Mouse (Mus musculus) MEL (cell line): Measurements from ENCODE around the gene B3gntl1. TPM values are rescaled to one million over a fixed set of nuclear protein-coding genes. Genes with fewer than 3 reads are reported as not detected.

ENCODE experiments used
- DNase-seq: peaks from one replicate; pipeline ENCODE4 v3.0.0; 2011; ENCODE audit warnings: low read depth, low spot score
- H3K27ac ChIP-seq: 2 replicates; pipeline ENCODE4 v1.5.1; 2012; ENCODE audit warnings: low read depth, mild to moderate bottlenecking, control low read depth, low read length, moderate library complexity; ENCODE audit not compliant: control insufficient read depth
- H3K27me3 ChIP-seq, 2 experiments: fragments of 150-350 bp in 1 of 2; sonication (generic) in 1 of 2; 2 replicates each; pipeline ENCODE4 v1.6.1; 2012; ENCODE audit warnings: low read length in 2 of 2, mild to moderate bottlenecking in 2 of 2, improper control_type of control experiment in 1 of 2, moderate library complexity in 1 of 2; ENCODE audit not compliant: insufficient read depth in 2 of 2, control insufficient read depth in 1 of 2
- H3K36me3 ChIP-seq, 2 experiments: 2 replicates each; pipeline ENCODE4 v1.6.1; 2012 to 2014; ENCODE audit warnings: low read length in 2 of 2, improper control_type of control experiment in 1 of 2, inconsistent platforms in 1 of 2, mild to moderate bottlenecking in 1 of 2; ENCODE audit not compliant: insufficient read depth in 2 of 2, control insufficient read depth in 1 of 2
- H3K4me1 ChIP-seq, 2 experiments: fragments of 150-350 bp in 1 of 2; sonication (generic) in 1 of 2; 2 replicates each; pipeline ENCODE4 v1.6.1; 2012; ENCODE audit warnings: low read length in 2 of 2, improper control_type of control experiment in 1 of 2, mild to moderate bottlenecking in 1 of 2; ENCODE audit not compliant: insufficient read depth in 2 of 2, control insufficient read depth in 1 of 2
- H3K4me3 ChIP-seq, 2 experiments: fragments of 150-350 bp in 1 of 2; sonication (generic) in 1 of 2; 2 replicates each; pipeline ENCODE4 v1.5.1; 2012; ENCODE audit warnings: low read depth in 2 of 2, low read length in 2 of 2, mild to moderate bottlenecking in 2 of 2, moderate library complexity in 2 of 2, control low read depth in 1 of 2, improper control_type of control experiment in 1 of 2; ENCODE audit not compliant: control insufficient read depth in 1 of 2, insufficient read depth in 1 of 2
- H3K79me2 ChIP-seq: 2 replicates; pipeline ENCODE4 v1.6.1; 2012; ENCODE audit warnings: mild to moderate bottlenecking, low read length, moderate library complexity; ENCODE audit not compliant: control insufficient read depth, poor library complexity, insufficient read depth
- H3K9ac ChIP-seq: 2 replicates; pipeline ENCODE4 v1.6.1; 2012; ENCODE audit warnings: low read depth, mild to moderate bottlenecking, control low read depth, low read length, moderate library complexity; ENCODE audit not compliant: control insufficient read depth, poor library complexity, severe bottlenecking
- H3K9me3 ChIP-seq: fragments of 150-350 bp; sonication (generic); replicated peaks from 2 replicates; pipeline ENCODE4 v1.6.1; 2012; ENCODE audit warnings: mild to moderate bottlenecking, low read length, improper control_type of control experiment, moderate library complexity; ENCODE audit not compliant: insufficient read depth
- CHD1 ChIP-seq: IDR thresholded peaks from 2 replicates; pipeline ENCODE4 v1.6.1; 2012; ENCODE audit warnings: low read depth, mild to moderate bottlenecking, inconsistent platforms, low read length, improper control_type of control experiment
- CHD2 ChIP-seq: IDR thresholded peaks from 2 replicates; pipeline ENCODE4 v1.6.1; 2011; ENCODE audit warnings: low read length, improper control_type of control experiment
- CTCF ChIP-seq, 3 experiments: IDR thresholded peaks in 2 of 3; conservative IDR thresholded peaks in 1 of 3; 2 replicates each; pipeline ENCODE4 v1.5.1; 2011 to 2012; ENCODE audit warnings: low read length in 3 of 3, low read depth in 2 of 3, mild to moderate bottlenecking in 2 of 3, improper control_type of control experiment in 1 of 3, inconsistent platforms in 1 of 3, mixed read lengths in 1 of 3, moderate library complexity in 1 of 3; ENCODE audit not compliant: control insufficient read depth in 1 of 3, insufficient read depth in 1 of 3, poor library complexity in 1 of 3, severe bottlenecking in 1 of 3
- E2F4 ChIP-seq: IDR thresholded peaks from 2 replicates; pipeline ENCODE4 v1.6.1; 2011; ENCODE audit warnings: low read depth, low read length, improper control_type of control experiment, borderline replicate concordance
- ELF1 ChIP-seq: IDR thresholded peaks from 2 replicates; pipeline ENCODE4 v1.6.1; 2014; ENCODE audit warnings: low read depth, mild to moderate bottlenecking, inconsistent platforms, low read length, improper control_type of control experiment, moderate library complexity
- ETS1 ChIP-seq: IDR thresholded peaks from 2 replicates; pipeline ENCODE4 v1.6.1; 2012; ENCODE audit warnings: low read depth, mild to moderate bottlenecking, inconsistent platforms, low read length, improper control_type of control experiment, moderate library complexity
- GABPA ChIP-seq: IDR thresholded peaks from 2 replicates; pipeline ENCODE4 v1.6.1; 2012; ENCODE audit warnings: low read depth, mild to moderate bottlenecking, inconsistent platforms, low read length, improper control_type of control experiment, moderate library complexity
- GATA1 ChIP-seq: IDR thresholded peaks from 2 replicates; pipeline ENCODE4 v1.6.1; 2011; ENCODE audit warnings: low read depth, low read length, improper control_type of control experiment
- HCFC1 ChIP-seq: IDR thresholded peaks from 2 replicates; pipeline ENCODE4 v1.6.1; 2012; ENCODE audit warnings: low read depth, mild to moderate bottlenecking, inconsistent platforms, low read length, improper control_type of control experiment, moderate library complexity
- JUND ChIP-seq: IDR thresholded peaks from 2 replicates; pipeline ENCODE4 v1.6.1; 2011; ENCODE audit warnings: low read depth, mild to moderate bottlenecking, improper control_type of control experiment, low read length
- KAT2A ChIP-seq: conservative IDR thresholded peaks from 2 replicates; pipeline ENCODE4 v1.6.1; 2012; ENCODE audit warnings: low read depth, low read length, improper control_type of control experiment, inconsistent platforms
- MAFK ChIP-seq: IDR thresholded peaks from 2 replicates; pipeline ENCODE4 v1.6.1; 2011; ENCODE audit warnings: low read depth, mild to moderate bottlenecking, low read length, improper control_type of control experiment, borderline replicate concordance
- MAX ChIP-seq: IDR thresholded peaks from 2 replicates; pipeline ENCODE4 v1.6.1; 2011; ENCODE audit warnings: low read length, improper control_type of control experiment
- MAZ ChIP-seq: IDR thresholded peaks from 2 replicates; pipeline ENCODE4 v1.6.1; 2012; ENCODE audit warnings: low read depth, mild to moderate bottlenecking, inconsistent platforms, low read length, improper control_type of control experiment
- MEF2A ChIP-seq: IDR thresholded peaks from 2 replicates; pipeline ENCODE4 v1.6.1; 2014; ENCODE audit warnings: low read depth, mild to moderate bottlenecking, inconsistent platforms, low read length, improper control_type of control experiment; ENCODE audit not compliant: poor library complexity, insufficient replicate concordance, severe bottlenecking; ENCODE audit errors: extremely low read depth
- MXI1 ChIP-seq: IDR thresholded peaks from 2 replicates; pipeline ENCODE4 v1.6.1; 2011; ENCODE audit warnings: mild to moderate bottlenecking, low read depth, low read length, improper control_type of control experiment
- MYB ChIP-seq: IDR thresholded peaks from 2 replicates; pipeline ENCODE4 v1.6.1; 2011; ENCODE audit warnings: mild to moderate bottlenecking, low read depth, low read length, improper control_type of control experiment
- MYC ChIP-seq: IDR thresholded peaks from 2 replicates; pipeline ENCODE4 v1.6.1; 2011; ENCODE audit warnings: low read depth, mild to moderate bottlenecking, low read length, improper control_type of control experiment, moderate library complexity
- NELFE ChIP-seq: IDR thresholded peaks from 2 replicates; pipeline ENCODE4 v1.6.1; 2011; ENCODE audit warnings: low read depth, low read length, improper control_type of control experiment
- NRF1 ChIP-seq: IDR thresholded peaks from 2 replicates; pipeline ENCODE4 v1.6.1; 2014; ENCODE audit warnings: low read depth, mild to moderate bottlenecking, inconsistent platforms, low read length, improper control_type of control experiment, moderate library complexity; ENCODE audit not compliant: poor library complexity, insufficient read depth, severe bottlenecking
- POLR2A ChIP-seq, 2 experiments: IDR thresholded peaks; 2 replicates each; pipeline ENCODE4 v1.6.1; 2011 to 2012; ENCODE audit warnings: low read length in 2 of 2, mild to moderate bottlenecking in 2 of 2, control low read depth in 1 of 2, improper control_type of control experiment in 1 of 2, low read depth in 1 of 2, moderate library complexity in 1 of 2; ENCODE audit not compliant: control insufficient read depth in 1 of 2, insufficient read depth in 1 of 2, poor library complexity in 1 of 2
- POLR2AphosphoS5 ChIP-seq: IDR thresholded peaks from 2 replicates; pipeline ENCODE4 v1.6.1; 2012; ENCODE audit warnings: low read depth, borderline replicate concordance, mild to moderate bottlenecking, inconsistent platforms, low read length, moderate library complexity, mixed read lengths
- RAD21 ChIP-seq: IDR thresholded peaks from 2 replicates; pipeline ENCODE4 v1.6.1; 2011; ENCODE audit warnings: mild to moderate bottlenecking, low read depth, low read length, improper control_type of control experiment
- RCOR1 ChIP-seq: IDR thresholded peaks from 2 replicates; pipeline ENCODE4 v1.6.1; 2012; ENCODE audit warnings: low read depth, mild to moderate bottlenecking, inconsistent platforms, low read length, improper control_type of control experiment
- TAL1 ChIP-seq: IDR thresholded peaks from 2 replicates; pipeline ENCODE4 v1.6.1; 2012; ENCODE audit warnings: mild to moderate bottlenecking, inconsistent platforms, low read length, moderate library complexity, mixed read lengths
- TBP ChIP-seq: IDR thresholded peaks from 2 replicates; pipeline ENCODE4 v1.8.0; 2011; ENCODE audit warnings: low read depth, low read length, improper control_type of control experiment
- TCF12 ChIP-seq: IDR thresholded peaks from 2 replicates; pipeline ENCODE4 v1.6.1; 2014; ENCODE audit warnings: low read depth, mild to moderate bottlenecking, inconsistent platforms, low read length, improper control_type of control experiment, moderate library complexity
- UBTF ChIP-seq: IDR thresholded peaks from 2 replicates; pipeline ENCODE4 v1.6.1; 2012; ENCODE audit warnings: low read depth, mild to moderate bottlenecking, inconsistent platforms, low read length, improper control_type of control experiment, moderate library complexity, borderline replicate concordance; ENCODE audit not compliant: insufficient read depth
- ZKSCAN1 ChIP-seq: IDR thresholded peaks from 2 replicates; pipeline ENCODE4 v1.6.1; 2012; ENCODE audit warnings: low read depth, mild to moderate bottlenecking, inconsistent platforms, low read length, improper control_type of control experiment, moderate library complexity
- ZMIZ1 ChIP-seq: IDR thresholded peaks from 2 replicates; pipeline ENCODE4 v1.6.1; 2012; ENCODE audit warnings: low read depth, mild to moderate bottlenecking, inconsistent platforms, low read length, improper control_type of control experiment, moderate library complexity
- polyA plus RNA-seq, 2 experiments: library from polyadenylated mRNA; stranded (reverse) in 1 of 2; unstranded in 1 of 2; fragments of >175 nt in 1 of 2; fragments of >200 nt in 1 of 2; gene quantifications; 2 replicates each; pipeline versions ENCODE4 v1.2.1 to v1.2.4; 2012; ENCODE audit warnings: low replicate concordance in 2 of 2, low read depth in 1 of 2; ENCODE audit not compliant: insufficient read length in 2 of 2, insufficient read depth in 1 of 2, missing spikeins in 1 of 2
- total RNA-seq: library from RNA; depleted of rRNA; stranded (reverse); fragments of 300-350 nt; gene quantifications from 2 replicates; pipeline ENCODE4 v1.2.3, GENCODE M21; 2012

The B3gntl1 gene
- total and polyA plus RNA-seq, 3 experiments: 4.7 to 5.6 TPM; not detected in 1

DNA sequence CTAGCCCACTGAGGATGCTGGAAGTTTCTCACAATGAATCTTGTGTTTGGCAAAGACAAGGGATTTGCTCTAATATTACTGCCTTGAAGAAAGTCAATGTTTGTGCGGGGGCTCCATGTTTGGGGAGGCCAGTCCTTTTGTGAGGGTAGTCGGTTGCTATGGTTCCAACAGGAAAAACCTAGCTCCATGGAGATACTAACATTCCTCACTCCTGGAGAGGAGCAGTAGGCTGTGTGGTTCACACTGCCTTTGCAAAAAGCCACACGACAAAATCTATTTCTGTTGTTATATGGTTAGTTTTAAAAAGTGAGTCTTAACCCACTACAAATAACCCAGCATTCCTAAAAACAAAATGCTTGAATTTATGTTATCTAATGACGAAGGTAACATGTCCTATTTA, 19.3 kb downstream of the B3gntl1 start:
- Histone ChIP-seq H3K27ac (no peak overlapping the region), H3K4me3 (no peak overlapping the region), H3K36me3 (peaks cover 0 to 14% of the 10 kb centered on the region in 2 experiments; a peak in 2 of 4 replicates), H3K27me3 (no peaks in the 10 kb centered on the region), H3K4me1 (peaks cover 10 to 14% of the 10 kb centered on the region in 2 experiments), H3K79me2 (no peaks in the 10 kb centered on the region), H3K9ac (no peak overlapping the region), H3K9me3 (no peaks in the 10 kb centered on the region)
- no peak for DNase-seq
- TF ChIP-seq KAT2A (no peak), HCFC1 (no peak), UBTF (no peak), MAX (no peak), GATA1 (no peak), CHD2 (no peak)

DNA sequence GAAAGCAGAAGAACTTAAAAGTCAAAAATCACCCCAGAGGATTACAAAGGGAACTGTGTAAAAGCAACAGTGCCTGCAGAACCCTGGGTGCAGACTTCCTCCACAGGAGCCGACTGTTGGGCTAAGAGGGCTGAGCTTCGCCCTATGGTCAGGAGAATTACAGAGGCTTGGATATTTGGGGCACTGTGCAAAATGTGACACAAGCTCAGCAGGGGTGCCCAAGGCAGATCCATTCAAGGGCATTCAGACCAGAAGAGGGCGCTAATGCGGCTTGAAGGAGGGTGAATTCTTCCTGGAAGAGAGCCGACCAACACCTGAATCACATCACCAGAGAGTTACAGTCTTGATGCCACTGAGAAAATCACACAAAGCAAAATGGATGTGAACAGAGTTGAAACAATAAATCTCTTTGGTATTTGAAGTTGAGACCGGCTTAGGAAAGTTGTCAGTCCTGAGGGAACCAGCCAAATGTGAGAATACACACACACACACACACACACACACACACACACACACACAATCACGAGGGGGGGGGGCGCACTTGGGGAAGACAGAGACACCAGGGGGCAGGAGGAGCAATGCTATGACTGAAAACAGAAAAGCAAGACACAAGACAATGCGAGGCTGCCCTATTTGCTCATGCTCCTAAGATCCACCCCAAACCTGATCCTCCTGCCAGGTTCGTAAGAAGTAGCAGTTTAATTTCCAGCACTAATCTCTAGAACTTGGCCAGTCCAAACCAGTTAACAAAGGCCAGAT, 20.2 kb downstream of the B3gntl1 start:
- DNase-seq: peak; percentile 80
- Histone ChIP-seq H3K36me3 (peaks cover 0 to 14% of the 10 kb centered on the region in 2 experiments; a peak in 2 of 4 replicates), H3K4me3 (no peak overlapping the region), H3K4me1 (peaks cover 10 to 14% of the 10 kb centered on the region in 2 experiments), H3K9ac (no peak overlapping the region), H3K27me3 (no peaks in the 10 kb centered on the region), H3K79me2 (no peaks in the 10 kb centered on the region), H3K9me3 (no peaks in the 10 kb centered on the region), H3K27ac (no peak overlapping the region)
- no peak for TF ChIP-seq NELFE
- no peak for TF ChIP-seq MYC
- no peak for TF ChIP-seq ETS1
- TF ChIP-seq TAL1: no peak
- TF ChIP-seq E2F4: no peak
- TF ChIP-seq RCOR1: no peak
- TF ChIP-seq MAFK: no peak
- TF ChIP-seq TCF12: no peak
- no peak for TF ChIP-seq POLR2A (IDR thresholded peaks at IDR 0.05; ENCODE audit: control insufficient read depth in 1 of 2, insufficient read depth in 1 of 2, low read depth in 1 of 2, low read length in 2 of 2, poor library complexity in 1 of 2)
- TF ChIP-seq UBTF: no peak
- peak; percentile 67 to 90 (median 90) for TF ChIP-seq CTCF (IDR thresholded peaks at IDR 0.05 in 2 of 3, conservative IDR thresholded peaks at IDR 0.05 in 1 of 3; ENCODE audit: control insufficient read depth in 1 of 3, insufficient read depth in 1 of 3, low read depth in 2 of 3, low read length in 3 of 3, poor library complexity in 1 of 3, severe bottlenecking in 1 of 3)
- TF ChIP-seq MYB: no peak
- TF ChIP-seq TBP: no peak
- TF ChIP-seq GABPA: no peak
- TF ChIP-seq NRF1: no peak
- TF ChIP-seq GATA1: no peak
- 0 out of 2 replicates have a peak, but pooled peaks have one; percentile 24 for TF ChIP-seq MAZ
- no peak for TF ChIP-seq MEF2A
- TF ChIP-seq KAT2A: no peak
- no peak for TF ChIP-seq JUND
- TF ChIP-seq ELF1: peak; percentile 52; the same call in 1 of the 2 replicates
- TF ChIP-seq POLR2AphosphoS5: no peak
- peak; percentile 80 for TF ChIP-seq RAD21
- no peak for TF ChIP-seq MAX
- no peak for TF ChIP-seq ZKSCAN1
- no peak for TF ChIP-seq MXI1
- TF ChIP-seq CHD1: no peak
- TF ChIP-seq ZMIZ1: no peak
- no peak for TF ChIP-seq CHD2
